Mouse (Mus musculus): ENCODE data around the gene Ccnk. TPM values are rescaled to one million over a fixed set of nuclear protein-coding genes. Genes with fewer than 3 reads are reported as not detected.

Gene Ccnk
- polyA plus RNA-seq, 1 experiment from 2014 or later: 2.0 TPM

- Histone ChIP-seq H3K4me2 (ENCODE audit: low read depth, low read length) (no peak overlapping the region), H3K36me3 (ENCODE audit: control insufficient read depth, insufficient read depth) (no peaks in the 10 kb centered on the region), H3K27ac (ENCODE audit: low read length) (no peak overlapping the region), H3K27me3 (ENCODE audit: control insufficient read depth, insufficient read depth, low read length) (no peaks in the 10 kb centered on the region), H3K4me3 (ENCODE audit: low read length) (no peak overlapping the region), H3K4me1 (ENCODE audit: control insufficient read depth, insufficient read depth, low read length) (peaks cover 36% of the 10 kb centered on the region), H3K9me3 (replicated peaks; ENCODE audit: control insufficient read depth, low read length) (no peaks in the 10 kb centered on the region), H3K9ac (ENCODE audit: low read length) (no peak overlapping the region)
- no peak for ATAC-seq (replicated peaks; ENCODE audit: extremely low read depth, insufficient read depth, low FRiP score)
- 83% methylated on average over 11 of the region's 11 CpGs for WGBS
Observed at GRCm38 (mm10) chr12:108216611-108217370, 37.4 kb downstream of the Ccnk start.

- Histone ChIP-seq H3K4me3 (ENCODE audit: low read length) (no peak overlapping the region), H3K4me2 (ENCODE audit: low read depth, low read length) (no peak overlapping the region), H3K4me1 (ENCODE audit: control insufficient read depth, insufficient read depth, low read length) (peaks cover 29% of the 10 kb centered on the region), H3K9me3 (replicated peaks; ENCODE audit: control insufficient read depth, low read length) (no peaks in the 10 kb centered on the region), H3K36me3 (ENCODE audit: control insufficient read depth, insufficient read depth) (no peaks in the 10 kb centered on the region), H3K27me3 (ENCODE audit: control insufficient read depth, insufficient read depth, low read length) (no peaks in the 10 kb centered on the region), H3K9ac (ENCODE audit: low read length) (no peak overlapping the region), H3K27ac (ENCODE audit: low read length) (no peak overlapping the region)
- no peak for ATAC-seq (replicated peaks; ENCODE audit: extremely low read depth, insufficient read depth, low FRiP score)
- 61% methylated on average over 5 of the region's 5 CpGs for WGBS
Observed at GRCm38 (mm10) chr12:108217572-108217971, 38.2 kb downstream of the Ccnk start.

- H3K9ac ChIP-seq (ENCODE audit: low read length): no peak overlapping the region
- ATAC-seq (replicated peaks; ENCODE audit: extremely low read depth, insufficient read depth, low FRiP score): no peak
- H3K27me3 ChIP-seq (ENCODE audit: control insufficient read depth, insufficient read depth, low read length): no peaks in the 10 kb centered on the region
- no peak overlapping the region for H3K4me2 ChIP-seq (ENCODE audit: low read depth, low read length)
- H3K9me3 ChIP-seq (replicated peaks; ENCODE audit: control insufficient read depth, low read length): no peaks in the 10 kb centered on the region
- H3K36me3 ChIP-seq (ENCODE audit: control insufficient read depth, insufficient read depth): no peaks in the 10 kb centered on the region
- H3K27ac ChIP-seq (ENCODE audit: low read length): 0 out of 2 replicates have a peak overlapping the region, but pooled peaks have one; percentile 9
- H3K4me3 ChIP-seq (ENCODE audit: low read length): no peak overlapping the region
- 58% methylated on average over 15 of the region's 15 CpGs for WGBS
- peaks cover 19% of the 10 kb centered on the region for H3K4me1 ChIP-seq (ENCODE audit: control insufficient read depth, insufficient read depth, low read length)
Observed at GRCm38 (mm10) chr12:108219163-108219562, 39.8 kb downstream of the Ccnk start.

GRCm38 (mm10) chr12:108219825-108220616 lies 40.6 kb downstream of the Ccnk start:
- no peak overlapping the region for H3K4me3 ChIP-seq (ENCODE audit: low read length)
- no peak overlapping the region for H3K9ac ChIP-seq (ENCODE audit: low read length)
- H3K4me1 ChIP-seq (ENCODE audit: control insufficient read depth, insufficient read depth, low read length): peaks cover 25% of the 10 kb centered on the region
- no peak overlapping the region; the same call in 1 of the 2 replicates for H3K4me2 ChIP-seq (ENCODE audit: low read depth, low read length)
- H3K27me3 ChIP-seq (ENCODE audit: control insufficient read depth, insufficient read depth, low read length): no peaks in the 10 kb centered on the region
- 70% methylated on average over 21 of the region's 21 CpGs for WGBS
- no peaks in the 10 kb centered on the region for H3K9me3 ChIP-seq (replicated peaks; ENCODE audit: control insufficient read depth, low read length)
- 0 out of 2 replicates have a peak overlapping the region, but pooled peaks have one; percentile 9 for H3K27ac ChIP-seq (ENCODE audit: low read length)
- ATAC-seq (replicated peaks; ENCODE audit: extremely low read depth, insufficient read depth, low FRiP score): no peak
- no peaks in the 10 kb centered on the region for H3K36me3 ChIP-seq (ENCODE audit: control insufficient read depth, insufficient read depth)

- WGBS: 71% methylated on average over 12 of the region's 12 CpGs
- Histone ChIP-seq H3K4me1 (ENCODE audit: control insufficient read depth, insufficient read depth, low read length) (peaks cover 29% of the 10 kb centered on the region), H3K36me3 (ENCODE audit: control insufficient read depth, insufficient read depth) (no peaks in the 10 kb centered on the region), H3K4me3 (ENCODE audit: low read length) (no peak overlapping the region), H3K27ac (ENCODE audit: low read length) (no peak overlapping the region), H3K27me3 (ENCODE audit: control insufficient read depth, insufficient read depth, low read length) (no peaks in the 10 kb centered on the region), H3K9me3 (replicated peaks; ENCODE audit: control insufficient read depth, low read length) (no peaks in the 10 kb centered on the region), H3K4me2 (ENCODE audit: low read depth, low read length) (no peak overlapping the region), H3K9ac (ENCODE audit: low read length) (no peak overlapping the region)
- ATAC-seq (replicated peaks; ENCODE audit: extremely low read depth, insufficient read depth, low FRiP score): no peak
Observed at GRCm38 (mm10) chr12:108220621-108221020, 41.2 kb downstream of the Ccnk start.

GRCm38 (mm10) chr12:108221206-108221605 lies 41.8 kb downstream of the Ccnk start:
- Histone ChIP-seq H3K4me3 (ENCODE audit: low read length) (no peak overlapping the region), H3K27me3 (ENCODE audit: control insufficient read depth, insufficient read depth, low read length) (no peaks in the 10 kb centered on the region), H3K9ac (ENCODE audit: low read length) (no peak overlapping the region), H3K9me3 (replicated peaks; ENCODE audit: control insufficient read depth, low read length) (no peaks in the 10 kb centered on the region), H3K27ac (ENCODE audit: low read length) (no peak overlapping the region), H3K4me2 (ENCODE audit: low read depth, low read length) (no peak overlapping the region), H3K36me3 (ENCODE audit: control insufficient read depth, insufficient read depth) (no peaks in the 10 kb centered on the region), H3K4me1 (ENCODE audit: control insufficient read depth, insufficient read depth, low read length) (peaks cover 35% of the 10 kb centered on the region)
- no peak for ATAC-seq (replicated peaks; ENCODE audit: extremely low read depth, insufficient read depth, low FRiP score)
- WGBS: 36% methylated on average over 10 of the region's 10 CpGs

GRCm38 (mm10) chr12:108221712-108222111 lies 42.3 kb downstream of the Ccnk start:
- no peak for ATAC-seq (replicated peaks; ENCODE audit: extremely low read depth, insufficient read depth, low FRiP score)
- Histone ChIP-seq H3K4me2 (ENCODE audit: low read depth, low read length) (no peak overlapping the region), H3K4me1 (ENCODE audit: control insufficient read depth, insufficient read depth, low read length) (peaks cover 36% of the 10 kb centered on the region), H3K4me3 (ENCODE audit: low read length) (no peak overlapping the region), H3K9me3 (replicated peaks; ENCODE audit: control insufficient read depth, low read length) (no peaks in the 10 kb centered on the region), H3K36me3 (ENCODE audit: control insufficient read depth, insufficient read depth) (no peaks in the 10 kb centered on the region), H3K9ac (ENCODE audit: low read length) (no peak overlapping the region), H3K27me3 (ENCODE audit: control insufficient read depth, insufficient read depth, low read length) (no peaks in the 10 kb centered on the region), H3K27ac (ENCODE audit: low read length) (no peak overlapping the region)
- WGBS: 88% methylated on average over 7 of the region's 7 CpGs

GRCm38 (mm10) chr12:108223357-108223756 lies 44.0 kb downstream of the Ccnk start:
- Histone ChIP-seq H3K4me3 (ENCODE audit: low read length) (no peak overlapping the region), H3K36me3 (ENCODE audit: control insufficient read depth, insufficient read depth) (no peaks in the 10 kb centered on the region), H3K4me2 (ENCODE audit: low read depth, low read length) (no peak overlapping the region), H3K9me3 (replicated peaks; ENCODE audit: control insufficient read depth, low read length) (no peaks in the 10 kb centered on the region), H3K9ac (ENCODE audit: low read length) (no peak overlapping the region), H3K27ac (ENCODE audit: low read length) (no peak overlapping the region), H3K4me1 (ENCODE audit: control insufficient read depth, insufficient read depth, low read length) (peaks cover 40% of the 10 kb centered on the region), H3K27me3 (ENCODE audit: control insufficient read depth, insufficient read depth, low read length) (no peaks in the 10 kb centered on the region)
- no peak for ATAC-seq (replicated peaks; ENCODE audit: extremely low read depth, insufficient read depth, low FRiP score)
- 47% methylated on average over 7 of the region's 8 CpGs for WGBS

- H3K27ac ChIP-seq (ENCODE audit: low read length): no peak overlapping the region
- H3K4me2 ChIP-seq (ENCODE audit: low read depth, low read length): no peak overlapping the region
- ATAC-seq (replicated peaks; ENCODE audit: extremely low read depth, insufficient read depth, low FRiP score): no peak; the same call in 1 of the 2 replicates
- WGBS: 48% methylated on average over 7 of the region's 7 CpGs
- H3K9ac ChIP-seq (ENCODE audit: low read length): peak overlapping the region; percentile 21; the same call in 1 of the 2 replicates
- H3K36me3 ChIP-seq (ENCODE audit: control insufficient read depth, insufficient read depth): no peaks in the 10 kb centered on the region
- peaks cover 43% of the 10 kb centered on the region for H3K4me1 ChIP-seq (ENCODE audit: control insufficient read depth, insufficient read depth, low read length)
- H3K27me3 ChIP-seq (ENCODE audit: control insufficient read depth, insufficient read depth, low read length): no peaks in the 10 kb centered on the region
- H3K4me3 ChIP-seq (ENCODE audit: low read length): no peak overlapping the region
- H3K9me3 ChIP-seq (replicated peaks; ENCODE audit: control insufficient read depth, low read length): no peaks in the 10 kb centered on the region
Observed at GRCm38 (mm10) chr12:108225781-108226180, 46.4 kb downstream of the Ccnk start.
